Mouse (Mus musculus) cerebellum, adult 2 months (tissue): Measurements from ENCODE around the gene Dennd2a.

Experiments
- CTCF ChIP-seq: fragments of 200-500 bp; IDR thresholded peaks from 2 replicates; pipeline ENCODE4 v1.5.1; 2011; ENCODE audit warnings: low read depth, mild to moderate bottlenecking, control low read depth, low read length, moderate library complexity, borderline replicate concordance; ENCODE audit not compliant: insufficient read depth
- POLR2A ChIP-seq: fragments of 200-500 bp; IDR thresholded peaks from 2 replicates; pipeline ENCODE4 v1.6.1; 2011; ENCODE audit warnings: low read length, control low read depth, borderline replicate concordance; ENCODE audit not compliant: insufficient read depth

- TF ChIP-seq POLR2A: no peak
- TF ChIP-seq CTCF: no peak
These were observed 22.9 kb upstream of the Dennd2a start for GRCm38 (mm10) chr6:39580558-39580957.
